Mouse (Mus musculus) testis, adult 2 months (tissue): ENCODE data around the gene Kcnip4.

Experiments used
- CTCF ChIP-seq: fragments of 200-500 bp; IDR thresholded peaks from 2 replicates; pipeline ENCODE4 v1.5.1; 2012; ENCODE audit warnings: low read depth, mild to moderate bottlenecking, inconsistent platforms, low read length, moderate library complexity; ENCODE audit not compliant: control insufficient read depth, insufficient read depth, insufficient replicate concordance
- POLR2A ChIP-seq: fragments of 200-500 bp; IDR thresholded peaks from 2 replicates; pipeline ENCODE4 v1.6.1; 2012; ENCODE audit warnings: low read depth, mild to moderate bottlenecking, inconsistent platforms, low read length, moderate library complexity; ENCODE audit not compliant: control insufficient read depth

DNA sequence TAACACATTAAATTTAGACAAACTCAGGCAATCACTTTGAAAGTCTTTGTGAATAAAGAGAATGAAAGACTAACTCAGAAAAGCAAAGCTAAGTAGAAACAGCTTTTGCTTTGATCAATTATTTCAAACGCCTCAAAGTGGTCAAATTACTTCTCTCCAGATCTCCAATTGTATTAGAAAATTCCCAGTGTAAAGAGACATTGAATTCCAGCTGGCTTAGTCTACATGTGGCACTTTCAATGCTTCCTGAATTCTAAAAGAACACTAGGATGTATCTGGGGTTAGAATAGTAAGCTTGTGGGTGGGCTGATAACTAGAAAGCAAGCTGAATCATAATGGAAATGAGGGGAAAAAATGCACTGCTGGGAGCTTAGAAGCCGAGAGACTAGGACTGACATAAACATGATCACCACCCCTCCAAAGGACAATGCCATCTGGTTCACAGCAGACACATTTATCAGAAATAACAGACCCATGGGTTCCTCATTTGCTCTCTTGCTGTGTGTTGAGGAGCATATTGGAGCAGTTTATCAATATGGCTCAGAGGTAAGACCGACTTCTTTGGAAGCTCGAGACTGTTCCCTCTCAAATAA lies 323.4 kb downstream of the Kcnip4 start:
- no peak for TF ChIP-seq CTCF
- no peak for TF ChIP-seq POLR2A
